Mouse (Mus musculus) cortical plate, adult 2 months (tissue): ENCODE results near the gene Gjb3.

ENCODE experiments used
- CTCF ChIP-seq: fragments of 200-500 bp; IDR thresholded peaks from 2 replicates; pipeline ENCODE4 v1.5.1; 2011; ENCODE audit warnings: mild to moderate bottlenecking, control low read depth, low read length; ENCODE audit not compliant: insufficient read depth; ENCODE audit errors: extremely low read depth
- POLR2A ChIP-seq: fragments of 200-500 bp; IDR thresholded peaks from 2 replicates; pipeline ENCODE4 v1.6.1; 2011; ENCODE audit warnings: mild to moderate bottlenecking, low read length, control low read depth; ENCODE audit not compliant: insufficient read depth; ENCODE audit errors: extremely low read depth

- TF ChIP-seq CTCF (no peak), POLR2A (no peak)
These were observed 24.2 kb upstream of the Gjb3 start for GRCm38 (mm10) chr4:127354506-127355485.
